Mouse (Mus musculus): Measurements from ENCODE around the gene Gm4559.

- TF ChIP-seq EP300 (IDR thresholded peaks at IDR 0.05): no peak
- TF ChIP-seq CTCF (IDR thresholded peaks at IDR 0.05): no peak
These were observed 48.5 kb upstream of the Gm4559 start for GRCm38 (mm10) chr7:142322641-142323040.
